Mouse (Mus musculus) kidney, embryonic 15.5 days (tissue): Measurements from ENCODE around the gene Gle1. TPM values are rescaled to one million over a fixed set of nuclear protein-coding genes. Genes with fewer than 3 reads are reported as not detected.

Source experiments
- ATAC-seq: fragments of 200-750 bp; cut with Nextera tagmentation; replicated peaks from 2 replicates; pipeline ENCODE4 v1.8.0; 2017; ENCODE audit warnings: moderate TSS enrichment; ENCODE audit not compliant: low FRiP score
- H3K27ac ChIP-seq: fragments of 300-500 bp; sonication (generic); 2 replicates; pipeline ENCODE4 v1.5.1; 2015; ENCODE audit warnings: mild to moderate bottlenecking, inconsistent platforms
- H3K27me3 ChIP-seq: fragments of 300-500 bp; sonication (generic); 2 replicates; pipeline ENCODE4 v1.6.1; 2015; ENCODE audit warnings: inconsistent platforms
- H3K36me3 ChIP-seq: fragments of 300-500 bp; sonication (generic); 2 replicates; pipeline ENCODE4 v1.6.1; 2015; ENCODE audit warnings: inconsistent platforms
- H3K4me1 ChIP-seq: fragments of 300-500 bp; sonication (generic); 2 replicates; pipeline ENCODE4 v1.6.1; 2015; ENCODE audit warnings: inconsistent platforms
- H3K4me2 ChIP-seq: fragments of 300-500 bp; sonication (generic); 2 replicates; pipeline ENCODE4 v1.6.1; 2015; ENCODE audit warnings: moderate library complexity, mild to moderate bottlenecking, inconsistent platforms
- H3K4me3 ChIP-seq: fragments of 300-500 bp; sonication (generic); replicated peaks from 2 replicates; pipeline ENCODE4 v1.5.1; 2015; ENCODE audit warnings: mild to moderate bottlenecking, inconsistent platforms
- H3K9ac ChIP-seq: fragments of 300-500 bp; sonication (generic); 2 replicates; pipeline ENCODE4 v1.6.1; 2015; ENCODE audit warnings: mild to moderate bottlenecking, inconsistent platforms
- H3K9me3 ChIP-seq: fragments of 300-500 bp; sonication (generic); replicated peaks from 2 replicates; pipeline ENCODE4 v1.6.1; 2016; ENCODE audit warnings: inconsistent platforms
- WGBS: fragments of 180-500 bp; shearing (Covaris S2); methylation state at CpG from one replicate; pipeline ENCODE4 v1.1.7; 2015; ENCODE audit warnings: mixed read lengths; 5-methylcytosine and 5-hydroxymethylcytosine counted together
- polyA plus RNA-seq: library from polyadenylated mRNA; unstranded; fragments of >200 nt; fragmentation: Nextera tagmentation; extraction: Ambion mirVana; gene quantifications from 2 replicates; pipeline ENCODE4 v1.2.1, GENCODE M21; 2015

Gle1 gene
- polyA plus RNA-seq, 1 experiment from 2014 or later, result 65.5 TPM

DNA sequence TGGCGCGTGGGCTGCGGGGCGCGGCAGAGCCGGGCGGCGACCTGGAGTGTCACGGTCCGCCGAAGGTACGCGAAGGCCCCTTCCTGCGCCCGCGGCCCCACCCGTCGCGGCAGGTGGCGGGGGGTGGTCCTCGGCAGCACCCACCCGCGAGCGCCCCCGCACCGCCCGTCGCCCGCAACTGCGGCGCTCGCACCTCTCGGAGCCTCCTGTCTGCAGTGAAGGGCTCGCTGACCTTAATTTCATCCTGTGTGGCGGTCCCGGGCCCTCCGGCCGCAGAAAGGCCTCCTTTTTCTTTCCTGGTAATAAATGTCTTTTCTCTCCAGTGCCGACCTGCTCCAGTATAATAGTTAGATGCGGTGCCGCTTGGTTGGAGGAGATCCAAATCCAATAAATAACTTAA lies 30.7 kb downstream of the Gle1 start:
- no peaks in the 10 kb centered on the region for H3K9me3 ChIP-seq
- H3K4me1 ChIP-seq, result peaks cover 53% of the 10 kb centered on the region
- H3K4me3 ChIP-seq, result peak overlapping the region; percentile 97
- peak overlapping the region; percentile 67 for H3K4me2 ChIP-seq
- H3K27ac ChIP-seq, result peak overlapping the region; percentile 93
- no peaks in the 10 kb centered on the region for H3K27me3 ChIP-seq
- peak; percentile 15; the same call in 1 of the 2 replicates for ATAC-seq
- peaks cover 24% of the 10 kb centered on the region for H3K36me3 ChIP-seq
- H3K9ac ChIP-seq, result peak overlapping the region; percentile 99
- WGBS, result under 1% methylated on average over 41 of the region's 41 CpGs

DNA sequence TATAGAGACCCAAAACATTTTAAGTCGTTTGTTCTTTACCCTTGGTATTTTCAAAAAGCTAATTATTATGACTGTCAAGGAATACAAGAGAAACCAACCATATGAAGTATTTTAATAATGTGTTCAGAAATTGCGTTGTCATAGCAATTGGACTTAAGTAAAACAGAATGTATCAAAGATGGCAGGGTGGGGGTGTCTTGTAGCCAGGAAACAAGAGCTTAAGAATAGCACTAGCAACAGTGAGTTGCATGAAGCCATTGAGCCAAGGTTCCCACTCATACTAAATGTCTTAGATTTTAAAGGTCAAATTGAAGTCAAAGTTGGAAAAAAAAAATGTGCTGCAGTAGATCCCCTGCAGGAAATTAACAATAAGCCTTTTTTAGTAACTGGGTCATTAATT lies 31.6 kb downstream of the Gle1 start:
- Histone ChIP-seq H3K4me3 (peak overlapping the region; percentile 97), H3K4me1 (peaks cover 57% of the 10 kb centered on the region), H3K9ac (peak overlapping the region; percentile 99), H3K36me3 (peaks cover 24% of the 10 kb centered on the region), H3K4me2 (peak overlapping the region; percentile 67), H3K27me3 (no peaks in the 10 kb centered on the region), H3K27ac (peak overlapping the region; percentile 20; the same call in 1 of the 2 replicates), H3K9me3 (no peaks in the 10 kb centered on the region)
- WGBS, result 68% methylated on average over 2 of the region's 2 CpGs
- no peak for ATAC-seq

DNA sequence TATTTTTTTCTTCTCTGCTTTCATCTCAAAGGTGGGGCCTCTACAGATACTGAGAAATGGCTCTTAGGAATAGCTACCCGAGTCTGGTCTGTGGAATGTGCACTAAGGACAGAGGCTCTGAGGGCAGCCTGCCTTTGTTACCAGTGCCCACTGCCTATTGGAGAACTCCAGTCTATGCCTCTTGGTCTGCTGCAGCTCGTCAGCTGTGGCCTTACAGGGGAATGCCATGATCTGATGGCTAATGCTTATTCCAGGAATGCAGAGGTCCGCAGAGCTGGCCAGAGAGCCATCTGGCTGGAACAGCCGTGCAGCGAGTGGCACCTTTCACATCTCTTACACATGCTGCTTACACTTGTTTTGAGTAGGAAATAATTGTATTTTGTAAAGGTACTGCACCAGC lies 32.5 kb downstream of the Gle1 start:
- Histone ChIP-seq H3K27ac (no peak overlapping the region), H3K9me3 (no peaks in the 10 kb centered on the region), H3K9ac (peak overlapping the region; percentile 12; the same call in 1 of the 2 replicates), H3K36me3 (peaks cover 24% of the 10 kb centered on the region), H3K4me2 (peak overlapping the region; percentile 67), H3K27me3 (no peaks in the 10 kb centered on the region), H3K4me3 (peak overlapping the region; percentile 97; the same call in 1 of the 2 replicates), H3K4me1 (peaks cover 66% of the 10 kb centered on the region)
- no peak for ATAC-seq
- WGBS, result 49% methylated on average over 5 of the region's 5 CpGs

DNA sequence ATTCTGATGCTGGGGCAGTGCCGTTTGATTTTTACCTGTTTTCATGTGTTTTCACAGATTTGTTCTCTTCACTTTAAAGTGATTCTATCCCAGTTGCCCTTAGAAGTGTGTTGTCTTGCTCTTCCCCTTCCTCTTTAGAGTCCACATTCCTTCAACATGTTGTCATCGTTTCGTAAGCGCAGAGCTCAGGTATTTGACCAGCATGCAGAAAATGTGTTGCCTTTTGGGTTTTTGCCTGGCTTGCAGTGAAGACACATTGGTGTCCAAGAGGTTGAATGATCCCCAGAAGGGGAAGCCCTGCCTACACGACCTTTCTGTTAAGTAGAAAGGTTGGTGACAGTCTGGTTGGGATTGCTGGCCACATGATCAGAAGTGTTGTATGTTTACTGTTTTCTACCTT lies 33.4 kb downstream of the Gle1 start:
- peaks cover 24% of the 10 kb centered on the region for H3K36me3 ChIP-seq
- no peak for ATAC-seq
- peaks cover 66% of the 10 kb centered on the region for H3K4me1 ChIP-seq
- no peak overlapping the region for H3K27ac ChIP-seq
- no peak overlapping the region for H3K9ac ChIP-seq
- H3K4me3 ChIP-seq, result no peak overlapping the region
- H3K4me2 ChIP-seq, result no peak overlapping the region
- H3K9me3 ChIP-seq, result no peaks in the 10 kb centered on the region
- 65% methylated on average over 5 of the region's 5 CpGs for WGBS
- no peaks in the 10 kb centered on the region for H3K27me3 ChIP-seq

- Histone ChIP-seq H3K4me2 (no peak overlapping the region), H3K27ac (peak overlapping the region; percentile 82)
- ATAC-seq, result no peak
Measured at GRCm38 (mm10) chr2:29971838-29972635, 36.8 kb downstream of the Gle1 start.

GRCm38 (mm10) chr2:29973525-29973924 lies 38.3 kb downstream of the Gle1 start:
- H3K27ac ChIP-seq, result 0 out of 2 replicates have a peak overlapping the region, but pooled peaks have one; percentile 4
- 8% methylated on average over 2 of the region's 2 CpGs for WGBS
- no peak overlapping the region for H3K4me3 ChIP-seq
- H3K27me3 ChIP-seq, result no peaks in the 10 kb centered on the region
- H3K9me3 ChIP-seq, result no peaks in the 10 kb centered on the region
- H3K4me2 ChIP-seq, result no peak overlapping the region
- peak; percentile 46; the same call in 1 of the 2 replicates for ATAC-seq
- no peak overlapping the region for H3K9ac ChIP-seq
- H3K36me3 ChIP-seq, result peaks cover 40% of the 10 kb centered on the region
- peaks cover 35% of the 10 kb centered on the region for H3K4me1 ChIP-seq

More at GRCm38 (mm10) chr2:29971838-29972635, 36.8 kb downstream of the Gle1 start:
- peaks cover 39% of the 10 kb centered on the region for H3K36me3 ChIP-seq
- H3K9me3 ChIP-seq, result no peaks in the 10 kb centered on the region
- H3K4me1 ChIP-seq, result peaks cover 49% of the 10 kb centered on the region
- no peak overlapping the region for H3K9ac ChIP-seq
- H3K27me3 ChIP-seq, result no peaks in the 10 kb centered on the region
- H3K4me3 ChIP-seq, result no peak overlapping the region
- WGBS, result 72% methylated on average over 9 of the region's 9 CpGs

DNA sequence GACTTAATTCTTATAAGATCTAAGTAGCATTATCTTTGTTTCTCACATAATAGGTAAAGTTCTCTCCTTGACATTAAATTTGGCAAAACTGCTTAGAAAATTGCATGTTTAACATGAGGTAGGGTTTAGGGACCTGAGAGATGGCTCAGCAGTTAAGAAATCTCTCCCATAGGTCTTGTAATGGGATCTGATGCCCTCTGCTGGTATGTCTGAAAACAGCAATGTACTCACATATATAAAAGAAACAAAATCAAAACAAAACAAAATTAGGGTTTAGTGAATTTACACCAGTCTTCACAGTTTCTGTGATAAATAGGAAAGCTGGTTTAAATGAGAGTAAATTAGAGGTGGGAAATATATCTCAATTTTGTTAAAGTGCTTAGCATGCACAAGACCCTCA lies 42.1 kb downstream of the Gle1 start:
- Histone ChIP-seq H3K4me1 (peaks cover 10% of the 10 kb centered on the region), H3K27me3 (no peaks in the 10 kb centered on the region), H3K36me3 (peaks cover 57% of the 10 kb centered on the region), H3K4me2 (no peak overlapping the region), H3K9me3 (no peaks in the 10 kb centered on the region), H3K4me3 (no peak overlapping the region), H3K27ac (no peak overlapping the region), H3K9ac (no peak overlapping the region)
- ATAC-seq, result no peak

GRCm38 (mm10) chr2:29980661-29981060 lies 45.4 kb downstream of the Gle1 start:
- peaks cover 88% of the 10 kb centered on the region for H3K36me3 ChIP-seq
- H3K9ac ChIP-seq, result no peak overlapping the region
- H3K4me3 ChIP-seq, result no peak overlapping the region
- H3K27ac ChIP-seq, result no peak overlapping the region
- ATAC-seq, result no peak
- 94% methylated on average over 1 of the region's 1 CpGs for WGBS
- H3K9me3 ChIP-seq, result no peaks in the 10 kb centered on the region
- no peak overlapping the region for H3K4me2 ChIP-seq
- H3K27me3 ChIP-seq, result no peaks in the 10 kb centered on the region
- no peaks in the 10 kb centered on the region for H3K4me1 ChIP-seq

GRCm38 (mm10) chr2:29991962-29992361 lies 56.7 kb downstream of the Gle1 start:
- Histone ChIP-seq H3K4me1 (no peaks in the 10 kb centered on the region), H3K27ac (no peak overlapping the region), H3K36me3 (peaks cover 100% of the 10 kb centered on the region), H3K27me3 (no peaks in the 10 kb centered on the region), H3K9me3 (no peaks in the 10 kb centered on the region), H3K4me3 (no peak overlapping the region), H3K9ac (no peak overlapping the region), H3K4me2 (no peak overlapping the region)
- 56% methylated on average over 2 of the region's 2 CpGs for WGBS
- no peak for ATAC-seq

DNA sequence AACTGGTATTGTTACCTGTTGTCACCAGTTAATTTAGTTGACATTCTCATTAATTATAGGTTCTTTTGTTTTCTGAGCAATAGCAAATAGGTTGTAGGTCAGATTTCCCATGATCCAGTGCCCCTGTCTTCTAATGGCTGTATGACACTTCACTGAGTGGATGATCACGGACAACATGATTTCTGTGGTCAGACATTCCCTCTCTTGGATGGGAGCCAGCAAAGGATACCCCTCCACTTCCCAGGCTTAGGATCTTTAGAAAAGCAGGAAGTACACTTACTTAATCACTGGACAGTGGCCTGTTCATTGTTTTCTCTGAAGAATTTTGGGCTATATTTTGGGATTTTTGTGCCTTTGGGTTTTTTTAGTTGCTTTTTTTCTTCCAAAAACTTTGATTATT lies 73.9 kb downstream of the Gle1 start:
- Histone ChIP-seq H3K27ac (no peak overlapping the region), H3K27me3 (no peaks in the 10 kb centered on the region), H3K36me3 (peaks cover 98% of the 10 kb centered on the region), H3K4me3 (no peak overlapping the region), H3K4me2 (no peak overlapping the region), H3K9me3 (no peaks in the 10 kb centered on the region), H3K9ac (no peak overlapping the region), H3K4me1 (no peaks in the 10 kb centered on the region)
- WGBS, result 44% methylated on average over 1 of the region's 1 CpGs
- no peak for ATAC-seq
